Mouse (Mus musculus): ENCODE measurements around the gene Krt39.

DNA sequence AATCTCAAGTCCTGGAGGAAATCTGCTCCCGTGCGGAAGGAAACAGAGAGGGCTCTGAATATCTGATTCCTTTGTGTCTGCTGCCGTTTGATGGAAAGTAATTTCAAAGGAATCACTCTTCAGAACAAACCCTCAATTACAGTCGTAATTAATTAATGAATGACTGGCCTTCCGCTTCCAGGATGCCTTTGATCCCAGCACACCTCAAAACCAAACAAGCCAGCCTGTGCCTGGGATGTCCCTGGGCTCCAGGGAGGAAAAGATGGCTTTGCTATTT, 27.6 kb downstream of the Krt39 start:
- TF ChIP-seq POLR2A (IDR thresholded peaks at IDR 0.05; ENCODE audit: control insufficient read depth, low read depth, low read length): no peak
- TF ChIP-seq CTCF (IDR thresholded peaks at IDR 0.05; ENCODE audit: control insufficient read depth, insufficient read depth, insufficient replicate concordance, low read depth, low read length): no peak

Measured in testis, adult 2 months (tissue).